Mouse (Mus musculus) liver, embryonic 14.5 days (tissue): Measurements from ENCODE around the gene Vps4b. TPM values are rescaled to one million over a fixed set of nuclear protein-coding genes. Genes with fewer than 3 reads are reported as not detected.

ENCODE experiments used
- ATAC-seq: fragments of 200-750 bp; cut with Nextera tagmentation; 2 replicates; pipeline ENCODE4 v1.8.0; 2017; ENCODE audit warnings: moderate number of reproducible peaks, mild to moderate bottlenecking, moderate library complexity; ENCODE audit not compliant: insufficient read depth
- DNase-seq, 3 experiments: peaks; one replicate each; pipeline ENCODE4 v3.0.0-alpha.2; 2012 to 2013; ENCODE audit warnings: low read depth in 3 of 3, low spot score in 3 of 3
- H3K27ac ChIP-seq: fragments of 300-500 bp; sonication (generic); 2 replicates; pipeline ENCODE4 v1.5.1; 2014; ENCODE audit warnings: moderate library complexity, mild to moderate bottlenecking, control low read depth, inconsistent platforms
- H3K27me3 ChIP-seq: fragments of 300-500 bp; sonication (generic); 2 replicates; pipeline ENCODE4 v1.6.1; 2014; ENCODE audit warnings: mild to moderate bottlenecking, low read length, moderate library complexity; ENCODE audit not compliant: control insufficient read depth, insufficient read depth
- H3K36me3 ChIP-seq: fragments of 300-500 bp; sonication (generic); replicated peaks from 2 replicates; pipeline ENCODE4 v1.6.1; 2014; ENCODE audit warnings: low read depth; ENCODE audit not compliant: control insufficient read depth, insufficient read depth
- H3K4me1 ChIP-seq, 2 experiments: fragments of 200-500 bp in 1 of 2; fragments of 300-500 bp in 1 of 2; sonication (generic) in 1 of 2; replicated peaks; 2 replicates each; pipeline ENCODE4 v1.6.1; 2012 to 2014; ENCODE audit warnings: antibody characterized with exemption in 1 of 2, inconsistent platforms in 1 of 2, low read length in 1 of 2; ENCODE audit not compliant: control insufficient read depth in 2 of 2, insufficient read depth in 2 of 2
- H3K4me2 ChIP-seq: fragments of 300-500 bp; sonication (generic); 2 replicates; pipeline ENCODE4 v1.6.1; 2014; ENCODE audit warnings: low read depth, mild to moderate bottlenecking, control low read depth, moderate library complexity
- H3K4me3 ChIP-seq, 2 experiments: fragments of 200-500 bp in 1 of 2; fragments of 300-500 bp in 1 of 2; sonication (generic) in 1 of 2; 2 replicates each; pipeline ENCODE4 v1.5.1; 2012 to 2014; ENCODE audit warnings: low read depth in 2 of 2, low read length in 2 of 2, mild to moderate bottlenecking in 2 of 2, control low read depth in 1 of 2, inconsistent platforms in 1 of 2, moderate library complexity in 1 of 2; ENCODE audit not compliant: insufficient read depth in 1 of 2
- H3K9ac ChIP-seq: fragments of 300-500 bp; sonication (generic); replicated peaks from 2 replicates; pipeline ENCODE4 v1.6.1; 2014; ENCODE audit warnings: mild to moderate bottlenecking, control low read depth, moderate library complexity
- H3K9me3 ChIP-seq: fragments of 300-500 bp; sonication (generic); 2 replicates; pipeline ENCODE4 v1.6.1; 2016; ENCODE audit warnings: low read length, mixed read lengths; ENCODE audit not compliant: control insufficient read depth
- CTCF ChIP-seq: IDR thresholded peaks from 2 replicates; pipeline ENCODE4 v1.5.1; 2016; ENCODE audit warnings: antibody characterized with exemption, low read depth, control low read depth
- EP300 ChIP-seq: IDR thresholded peaks from 2 replicates; pipeline ENCODE4 v1.6.1; 2016; ENCODE audit warnings: antibody characterized with exemption, low read depth
- WGBS: fragments of 180-500 bp; shearing (Covaris S2); extraction: QIAGEN DNeasy Blood & Tissue Kit; methylation state at CpG from one replicate; pipeline ENCODE4 v1.1.7; 2014; ENCODE audit not compliant: insufficient replicate concordance; 5-methylcytosine and 5-hydroxymethylcytosine counted together
- polyA plus RNA-seq, 2 experiments: library from polyadenylated mRNA; depleted of rRNA in 1 of 2; stranded (reverse) in 1 of 2; unstranded in 1 of 2; fragments of >200 nt; fragmentation: Nextera tagmentation in 1 of 2; extraction: Ambion mirVana in 1 of 2; gene quantifications; 2 replicates each; pipeline versions ENCODE4 v1.2.1 to v1.2.3; 2012 to 2014

Vps4b gene
- polyA plus RNA-seq, 2 experiments: 9.5 to 21.9 TPM

DNA sequence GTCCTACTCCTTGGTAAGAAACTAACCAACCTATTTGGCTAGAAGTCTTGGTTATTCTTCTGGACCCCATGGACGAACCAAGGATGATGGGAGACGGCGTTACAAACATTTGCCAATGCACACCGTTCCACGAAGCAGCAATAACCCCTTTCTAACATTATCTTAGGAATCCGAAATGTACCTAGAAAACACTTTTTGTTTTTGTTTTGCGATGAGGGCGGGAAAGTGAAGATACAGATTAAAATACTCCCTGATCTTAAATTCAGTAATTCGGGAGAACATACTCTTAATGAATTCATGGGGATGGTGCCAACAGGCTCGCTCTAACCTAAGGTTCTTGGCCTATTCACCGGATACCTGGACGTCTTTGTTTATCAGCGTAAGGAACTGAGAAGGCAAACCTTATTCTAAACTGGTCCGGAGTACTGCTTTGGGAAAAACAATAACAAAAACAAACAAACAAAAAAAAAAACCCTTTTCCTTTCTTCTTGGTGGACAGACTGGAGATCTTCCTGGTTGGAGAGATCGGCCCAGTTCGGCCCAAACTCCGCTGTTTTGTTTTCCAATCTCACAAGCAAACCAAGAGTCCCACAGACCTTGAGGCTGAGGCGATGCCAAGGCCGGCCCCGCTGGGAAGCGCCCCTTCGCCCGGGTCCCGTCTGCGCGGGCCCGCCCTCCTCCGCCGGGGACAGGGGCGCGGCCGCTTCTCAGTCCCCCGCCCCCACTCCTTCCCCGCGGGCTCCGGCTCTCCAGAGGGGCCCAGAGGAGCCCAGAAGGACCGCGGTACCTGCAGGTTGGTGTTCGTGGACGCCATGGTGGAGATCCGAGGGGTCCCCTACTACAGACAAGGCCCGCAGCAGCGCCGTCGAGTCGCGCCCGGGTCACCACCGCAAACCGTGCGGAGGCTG, 640 bp downstream of the Vps4b start:
- ATAC-seq: peak; percentile 93
- Histone ChIP-seq H3K4me3 (peak overlapping the region; percentile 74 to 86), H3K4me1 (peaks cover 7 to 16% of the 10 kb centered on the region in 2 experiments), H3K9ac (peak overlapping the region; percentile 91), H3K4me2 (peak overlapping the region; percentile 85), H3K27ac (peak overlapping the region; percentile 60), H3K9me3 (no peaks in the 10 kb centered on the region), H3K36me3 (no peaks in the 10 kb centered on the region), H3K27me3 (no peaks in the 10 kb centered on the region)
- peak in 1 of 3 experiments; percentile 36 for DNase-seq
- no peak for TF ChIP-seq EP300
- TF ChIP-seq CTCF: no peak
- 2% methylated on average over 51 of the region's 51 CpGs for WGBS

DNA sequence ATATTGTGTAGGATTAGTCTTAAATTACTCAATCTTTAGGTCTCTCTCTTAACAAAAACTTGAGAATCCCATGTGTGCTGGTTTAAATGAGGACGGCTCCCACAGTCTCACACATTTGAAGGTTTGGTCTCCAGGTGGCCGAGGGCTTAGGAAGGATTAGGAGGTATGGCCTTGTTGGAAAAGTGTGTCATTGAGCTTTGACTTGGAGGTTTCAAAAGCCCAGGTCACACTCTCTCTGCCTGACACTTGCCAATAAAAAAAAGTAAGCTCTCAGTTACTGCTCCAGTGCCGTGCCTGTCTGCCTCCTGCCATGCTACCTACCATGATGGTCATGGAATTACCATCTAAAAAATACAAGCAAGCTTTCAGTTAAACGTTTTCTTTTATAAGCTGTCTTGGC, 21.6 kb downstream of the Vps4b start:
- Histone ChIP-seq H3K4me2 (no peak overlapping the region), H3K9me3 (no peaks in the 10 kb centered on the region), H3K4me1 (no peaks in the 10 kb centered on the region), H3K36me3 (peaks cover 45% of the 10 kb centered on the region), H3K27ac (no peak overlapping the region), H3K27me3 (no peaks in the 10 kb centered on the region), H3K9ac (no peak overlapping the region), H3K4me3 (no peak overlapping the region)
- 79% methylated on average over 4 of the region's 4 CpGs for WGBS
- DNase-seq (no peak), ATAC-seq (no peak)
- no peak for TF ChIP-seq CTCF
- TF ChIP-seq EP300: no peak

DNA sequence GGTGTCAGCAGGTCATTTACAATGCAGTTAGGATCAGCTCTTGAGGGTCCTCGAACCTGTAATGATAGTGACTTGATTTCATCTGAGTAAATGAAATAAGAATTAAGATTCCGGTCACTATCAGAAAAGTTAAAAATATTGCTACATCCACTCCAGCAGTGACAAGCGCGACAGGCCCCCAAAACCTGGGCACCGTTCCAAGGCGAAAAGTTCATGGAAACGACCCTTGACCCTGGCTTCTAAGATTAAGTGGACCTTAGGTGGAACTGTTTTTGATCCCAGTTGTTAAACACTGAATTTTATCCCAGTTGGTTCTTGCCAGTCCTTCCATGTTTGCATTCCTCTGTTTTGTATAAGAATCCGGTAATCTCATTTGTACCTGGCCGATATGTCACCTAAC, 22.4 kb downstream of the Vps4b start:
- no peaks in the 10 kb centered on the region for H3K9me3 ChIP-seq
- H3K27ac ChIP-seq: no peak overlapping the region
- H3K4me1 ChIP-seq: no peaks in the 10 kb centered on the region
- no peak for TF ChIP-seq EP300
- TF ChIP-seq CTCF: no peak
- no peaks in the 10 kb centered on the region for H3K27me3 ChIP-seq
- no peak overlapping the region for H3K4me2 ChIP-seq
- no peak for ATAC-seq
- WGBS: 82% methylated on average over 9 of the region's 9 CpGs
- DNase-seq: no peak
- H3K4me3 ChIP-seq: no peak overlapping the region
- H3K9ac ChIP-seq: no peak overlapping the region
- H3K36me3 ChIP-seq: peaks cover 41% of the 10 kb centered on the region

DNA sequence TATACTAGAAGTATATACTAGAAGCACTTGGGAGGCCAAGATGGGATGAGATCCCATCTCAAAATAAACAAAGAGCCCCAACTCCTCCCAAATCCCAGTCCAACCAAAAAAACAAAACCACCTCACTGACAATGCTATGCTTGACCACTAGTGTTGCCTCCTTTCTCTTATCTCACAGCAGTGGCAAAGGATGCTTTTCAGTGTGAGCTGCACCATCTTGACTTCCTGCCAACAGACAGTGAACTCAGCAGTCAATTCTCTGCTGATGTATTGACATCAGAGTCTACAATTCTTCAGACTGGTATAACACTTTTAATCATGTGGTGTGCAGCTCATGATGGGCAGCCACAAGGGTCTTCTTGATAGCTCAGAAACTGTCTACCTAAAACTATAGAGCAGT, 27.8 kb downstream of the Vps4b start:
- Histone ChIP-seq H3K27me3 (no peaks in the 10 kb centered on the region), H3K9me3 (no peaks in the 10 kb centered on the region), H3K4me1 (no peaks in the 10 kb centered on the region), H3K27ac (no peak overlapping the region), H3K9ac (no peak overlapping the region), H3K36me3 (peaks cover 20% of the 10 kb centered on the region), H3K4me3 (no peak overlapping the region), H3K4me2 (no peak overlapping the region)
- ATAC-seq (no peak), DNase-seq (no peak)
- TF ChIP-seq CTCF (no peak), EP300 (no peak)

- WGBS: 86% methylated on average over 8 of the region's 8 CpGs
- H3K36me3 ChIP-seq: peaks cover 7% of the 10 kb centered on the region
Measured at GRCm38 (mm10) chr1:106765771-106766170, 30.8 kb downstream of the Vps4b start.

More at GRCm38 (mm10) chr1:106765771-106766170, 30.8 kb downstream of the Vps4b start:
- ATAC-seq (no peak), DNase-seq (no peak)
- Histone ChIP-seq H3K9ac (no peak overlapping the region), H3K27me3 (no peaks in the 10 kb centered on the region), H3K4me1 (no peaks in the 10 kb centered on the region), H3K4me2 (no peak overlapping the region), H3K27ac (no peak overlapping the region), H3K4me3 (no peak overlapping the region), H3K9me3 (no peaks in the 10 kb centered on the region)
- TF ChIP-seq CTCF: no peak
- TF ChIP-seq EP300: no peak
